Mouse (Mus musculus): ENCODE measurements around the gene Zfp784.

- TF ChIP-seq POLR2A (IDR thresholded peaks at IDR 0.05; ENCODE audit: low read depth, low read length): no peak
- no peak for TF ChIP-seq CTCF (IDR thresholded peaks at IDR 0.05; ENCODE audit: extremely low read depth, insufficient read length, insufficient replicate concordance, low read depth, low read length)
These were observed 6.8 kb downstream of the Zfp784 start for GRCm38 (mm10) chr7:5031496-5031895.
